Mouse (Mus musculus): ENCODE measurements around the gene Styxl1.

DNA sequence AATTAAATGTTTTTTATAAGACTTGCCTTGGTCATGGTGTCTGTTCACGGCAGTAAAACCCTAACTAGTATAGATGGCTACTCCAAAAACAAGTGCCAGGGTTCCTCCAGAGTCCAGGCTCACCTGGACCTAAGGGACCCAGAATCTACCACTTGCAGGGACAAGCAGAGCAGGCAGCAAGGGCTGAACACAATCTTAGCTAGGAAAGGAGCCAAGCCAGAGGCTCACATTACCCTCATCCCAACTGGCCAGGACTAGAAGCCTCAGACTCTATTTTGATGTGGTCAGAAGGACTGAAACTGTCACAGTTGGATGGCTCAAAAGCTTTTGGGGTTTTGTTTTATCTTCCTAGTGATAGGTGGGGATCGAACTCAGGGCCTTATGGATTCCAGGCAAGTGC lies 26.6 kb downstream of the Styxl1 start:
- no peak for TF ChIP-seq CTCF (IDR thresholded peaks at IDR 0.05 in 2 of 3, conservative IDR thresholded peaks at IDR 0.05 in 1 of 3; ENCODE audit: control insufficient read depth in 1 of 3, insufficient read depth in 1 of 3, low read depth in 2 of 3, low read length in 3 of 3, poor library complexity in 1 of 3, severe bottlenecking in 1 of 3)
- TF ChIP-seq MAZ (IDR thresholded peaks at IDR 0.05; ENCODE audit: low read depth, low read length): no peak
- TF ChIP-seq USF2 (IDR thresholded peaks at IDR 0.05; ENCODE audit: borderline replicate concordance in 1 of 2, insufficient read depth in 1 of 2, low read depth in 1 of 2, low read length in 2 of 2): no peak
- TF ChIP-seq POLR2A (IDR thresholded peaks at IDR 0.05; ENCODE audit: control insufficient read depth in 1 of 2, insufficient read depth in 1 of 2, low read depth in 1 of 2, low read length in 2 of 2, poor library complexity in 1 of 2): no peak
- no peak for TF ChIP-seq TCF12 (IDR thresholded peaks at IDR 0.05; ENCODE audit: low read depth, low read length)
- TF ChIP-seq UBTF (IDR thresholded peaks at IDR 0.05; ENCODE audit: borderline replicate concordance, insufficient read depth, low read depth, low read length): no peak
- TF ChIP-seq TAL1 (IDR thresholded peaks at IDR 0.05; ENCODE audit: low read length): no peak
- TF ChIP-seq MXI1 (IDR thresholded peaks at IDR 0.05; ENCODE audit: low read depth, low read length): no peak
- TF ChIP-seq ETS1 (IDR thresholded peaks at IDR 0.05; ENCODE audit: low read depth, low read length): no peak
- TF ChIP-seq KAT2A (conservative IDR thresholded peaks at IDR 0.05; ENCODE audit: low read depth, low read length): no peak
- no peak for TF ChIP-seq ELF1 (IDR thresholded peaks at IDR 0.05; ENCODE audit: low read depth, low read length)
- TF ChIP-seq USF1 (IDR thresholded peaks at IDR 0.05; ENCODE audit: low read depth, low read length): no peak
- no peak for TF ChIP-seq POLR2AphosphoS2 (IDR thresholded peaks at IDR 0.05; ENCODE audit: low read length)
- TF ChIP-seq EP300 (IDR thresholded peaks at IDR 0.05; ENCODE audit: low read depth in 1 of 2, low read length in 2 of 2): no peak

All from MEL (cell line).